Mouse (Mus musculus): ENCODE measurements around the gene Dip2c. TPM values are rescaled to one million over a fixed set of nuclear protein-coding genes. Genes with fewer than 3 reads are reported as not detected.

Dip2c gene
- 10 to 100 TPM; 35.8 to 38.7 TPM for total RNA-seq (2021)
- long read RNA-seq, experiment 1, partial matches to known transcripts = 7 of 12 reads
- long read RNA-seq, experiment 1, other reads (novel, unspliced or antisense) = 5 of 12 reads
- long read RNA-seq, experiment 2, partial matches to known transcripts = 10 of 29 reads
- long read RNA-seq, experiment 2, other reads (novel, unspliced or antisense) = 19 of 29 reads

GRCm38 (mm10) chr13:9276322-9276855 lies at the start of gene Dip2c:
Dip2c (plus strand) TSS chr13:9276528.
- peak; percentile 84 to 89 for DNase-seq (ENCODE audit: low spot score in 2 of 2)

GRCm38 (mm10) chr13:9227078-9227477 lies 49.2 kb upstream of the Dip2c start:
- no peak for DNase-seq (ENCODE audit: low spot score in 2 of 2)

GRCm38 (mm10) chr13:9237495-9237894 lies 38.8 kb upstream of the Dip2c start:
- no peak for DNase-seq (ENCODE audit: low spot score in 2 of 2)

- no peak for DNase-seq (ENCODE audit: low spot score in 2 of 2)
Measured at GRCm38 (mm10) chr13:9239127-9239526, 37.2 kb upstream of the Dip2c start.

GRCm38 (mm10) chr13:9239631-9240236 lies 36.6 kb upstream of the Dip2c start:
- DNase-seq (ENCODE audit: low spot score in 2 of 2) = no peak

GRCm38 (mm10) chr13:9261748-9262147 lies 14.6 kb upstream of the Dip2c start:
- DNase-seq (ENCODE audit: low spot score in 2 of 2) = no peak

- no peak for DNase-seq (ENCODE audit: low spot score in 2 of 2)
Measured at GRCm38 (mm10) chr13:9265516-9265915, 10.8 kb upstream of the Dip2c start.

- peak; percentile 52 to 67 for DNase-seq (ENCODE audit: low spot score in 2 of 2)
Measured at GRCm38 (mm10) chr13:9276856-9277620, 710 bp downstream of the Dip2c start.

- DNase-seq (ENCODE audit: low spot score in 2 of 2) = no peak
Measured at GRCm38 (mm10) chr13:9277621-9277960, 1.3 kb downstream of the Dip2c start.

- no peak for DNase-seq (ENCODE audit: low spot score in 2 of 2)
Measured at GRCm38 (mm10) chr13:9278636-9279035, 2.3 kb downstream of the Dip2c start.

- no peak for DNase-seq (ENCODE audit: low spot score in 2 of 2)
Measured at GRCm38 (mm10) chr13:9283050-9283449, 6.7 kb downstream of the Dip2c start.

GRCm38 (mm10) chr13:9289916-9290315 lies 13.6 kb downstream of the Dip2c start:
- DNase-seq (ENCODE audit: low spot score in 2 of 2) = no peak

GRCm38 (mm10) chr13:9296285-9296684 lies 20.0 kb downstream of the Dip2c start:
- DNase-seq (ENCODE audit: low spot score in 2 of 2) = no peak

- no peak for DNase-seq (ENCODE audit: low spot score in 2 of 2)
Measured at GRCm38 (mm10) chr13:9297266-9297665, 20.9 kb downstream of the Dip2c start.

- no peak for DNase-seq (ENCODE audit: low spot score in 2 of 2)
Measured at GRCm38 (mm10) chr13:9297689-9298088, 21.4 kb downstream of the Dip2c start.

- DNase-seq (ENCODE audit: low spot score in 2 of 2) = no peak
Measured at GRCm38 (mm10) chr13:9299657-9300056, 23.3 kb downstream of the Dip2c start.

GRCm38 (mm10) chr13:9308863-9309262 lies 32.5 kb downstream of the Dip2c start:
- no peak for DNase-seq (ENCODE audit: low spot score in 2 of 2)

- DNase-seq (ENCODE audit: low spot score in 2 of 2) = no peak
Measured at GRCm38 (mm10) chr13:9310806-9311205, 34.5 kb downstream of the Dip2c start.

GRCm38 (mm10) chr13:9312916-9313315 lies 36.6 kb downstream of the Dip2c start:
- DNase-seq (ENCODE audit: low spot score in 2 of 2) = no peak

GRCm38 (mm10) chr13:9314099-9314712 lies 37.9 kb downstream of the Dip2c start:
- DNase-seq (ENCODE audit: low spot score in 2 of 2) = no peak

GRCm38 (mm10) chr13:9314713-9315112 lies 38.4 kb downstream of the Dip2c start:
- DNase-seq (ENCODE audit: low spot score in 2 of 2) = no peak

- DNase-seq (ENCODE audit: low spot score in 2 of 2) = no peak
Measured at GRCm38 (mm10) chr13:9319745-9320144, 43.4 kb downstream of the Dip2c start.
